Mouse (Mus musculus) cerebellum, postnatal 14 days (tissue): ENCODE results near the gene Slc19a2.
"Not testable (repeated sequence)": the region's sequence is repeated elsewhere in the genome, so short reads cannot be mapped to it uniquely, and the experiment has no call there.

ENCODE experiments used
- DNase-seq, 2 experiments: peaks; one replicate each; pipeline ENCODE4 v3.0.0; 2021; ENCODE audit warnings: mixed read lengths in 2 of 2

Slc19a2 gene

DNA sequence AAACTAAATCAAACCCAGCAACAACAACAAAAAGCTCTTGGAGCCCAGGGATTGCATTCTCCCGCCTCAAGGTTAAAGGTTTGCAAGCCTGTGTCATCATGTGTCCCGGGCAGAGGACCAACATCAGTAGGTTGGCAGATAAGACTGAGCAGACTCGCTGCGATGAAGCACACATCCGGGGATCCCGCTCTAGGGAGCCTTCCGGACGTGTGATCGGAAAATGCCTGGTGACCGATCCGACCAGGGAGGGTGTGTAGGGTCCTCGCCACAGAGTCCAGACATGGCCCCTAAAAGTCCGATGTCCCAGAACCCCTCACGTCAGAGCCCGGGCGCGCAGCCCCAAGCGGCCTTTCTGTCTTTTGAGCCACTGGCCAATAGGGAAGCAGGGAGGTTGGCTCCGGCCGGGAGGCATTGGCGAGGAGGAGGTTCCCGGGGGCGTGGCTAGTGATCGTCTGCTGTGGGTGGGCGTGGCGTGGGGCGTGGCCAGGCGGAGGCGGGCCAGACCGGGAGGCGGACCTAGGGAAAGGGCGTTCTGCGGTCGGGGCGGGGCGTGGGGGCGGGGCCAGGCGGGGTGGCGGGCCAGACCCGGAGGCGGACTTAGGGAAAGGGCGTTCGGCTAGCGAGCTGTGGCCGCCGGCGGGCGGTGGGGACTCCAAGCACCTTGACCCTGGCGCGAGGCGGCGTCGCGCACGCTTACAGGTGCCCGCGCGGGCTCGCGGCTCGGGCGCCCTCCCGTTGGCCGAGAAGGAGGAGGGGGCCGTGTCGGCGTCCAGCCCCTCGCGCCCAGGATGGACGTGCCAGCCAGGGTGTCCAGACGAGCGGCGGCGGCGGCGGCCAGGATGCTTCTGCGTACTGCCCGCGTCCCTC, at the start of gene Slc19a2:
Gene Slc19a2 (plus strand): TSS at position 582 of the 867 bp plus-strand sequence.
- DNase-seq, result peak; percentile 99 to 100

DNA sequence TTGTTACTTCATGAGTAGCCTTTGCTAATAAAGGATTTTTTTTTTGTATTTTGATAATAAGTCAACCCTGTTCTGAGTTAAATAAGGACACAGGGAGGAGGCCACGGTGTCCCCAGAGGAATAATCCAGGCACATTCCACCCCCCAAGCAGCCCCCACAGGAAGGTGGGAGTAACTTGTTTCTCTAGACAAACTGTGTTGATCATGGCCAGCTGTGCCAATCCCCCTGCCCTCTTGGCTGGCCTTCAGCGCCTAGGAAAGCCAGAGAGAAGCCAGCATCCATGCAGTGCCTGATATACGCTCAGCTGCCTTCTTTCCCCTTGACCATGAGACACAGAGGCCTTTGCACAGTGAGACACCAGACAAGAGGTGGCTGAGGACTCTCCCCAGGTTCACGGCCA, 49.3 kb upstream of the Slc19a2 start:
- no peak for DNase-seq

DNA sequence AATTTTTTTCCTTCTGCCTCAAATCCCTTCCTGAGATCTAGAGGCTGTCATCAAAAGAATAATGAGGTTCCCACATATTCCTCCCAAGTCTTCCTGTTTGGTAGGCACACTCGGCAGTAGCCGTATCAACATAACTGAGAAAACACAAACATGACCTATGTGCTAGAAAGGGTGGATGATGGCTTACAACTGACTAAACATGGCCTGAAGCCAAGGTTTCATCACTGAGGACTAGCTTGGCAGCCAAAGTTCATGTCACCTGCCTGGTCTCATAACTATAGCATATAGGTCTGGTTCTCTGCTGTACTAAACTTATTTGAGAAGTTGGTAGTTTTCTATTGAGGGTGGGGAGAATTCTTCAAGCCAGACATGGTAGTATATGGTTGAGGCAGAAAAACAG, 40.4 kb upstream of the Slc19a2 start:
- no peak for DNase-seq

GRCm38 (mm10) chr1:164210899-164211298, 37.9 kb upstream of the Slc19a2 start:
- DNase-seq, result no peak

- no peak for DNase-seq
These were observed 36.2 kb upstream of the Slc19a2 start for GRCm38 (mm10) chr1:164212686-164213085.

- DNase-seq, result no peak
These were observed 34.7 kb upstream of the Slc19a2 start for GRCm38 (mm10) chr1:164214190-164214589.

DNA sequence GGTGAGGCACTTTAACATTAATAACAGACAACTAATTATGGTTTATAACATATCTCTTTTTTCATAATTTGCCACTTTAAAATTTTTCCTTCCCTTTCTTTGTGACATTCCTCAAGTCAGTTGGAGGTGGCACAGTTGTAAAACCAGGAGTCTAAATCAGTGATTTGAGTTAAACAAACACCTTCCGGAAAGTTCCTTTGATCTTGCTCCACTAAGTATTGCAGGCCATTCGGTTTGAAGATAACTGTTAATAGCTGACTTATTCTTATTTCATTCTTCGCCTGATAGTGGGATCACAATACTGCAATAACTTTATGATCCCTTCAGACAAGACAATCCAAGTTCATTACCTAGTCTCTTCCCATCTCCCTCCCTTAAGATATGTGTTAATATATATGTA, 33.7 kb upstream of the Slc19a2 start:
- no peak for DNase-seq

GRCm38 (mm10) chr1:164215540-164215939, 33.3 kb upstream of the Slc19a2 start:
- DNase-seq, result peak in 1 of 2 experiments; percentile 17

GRCm38 (mm10) chr1:164217791-164218685, 30.8 kb upstream of the Slc19a2 start:
- peak in 1 of 2 experiments; percentile 19 for DNase-seq

DNA sequence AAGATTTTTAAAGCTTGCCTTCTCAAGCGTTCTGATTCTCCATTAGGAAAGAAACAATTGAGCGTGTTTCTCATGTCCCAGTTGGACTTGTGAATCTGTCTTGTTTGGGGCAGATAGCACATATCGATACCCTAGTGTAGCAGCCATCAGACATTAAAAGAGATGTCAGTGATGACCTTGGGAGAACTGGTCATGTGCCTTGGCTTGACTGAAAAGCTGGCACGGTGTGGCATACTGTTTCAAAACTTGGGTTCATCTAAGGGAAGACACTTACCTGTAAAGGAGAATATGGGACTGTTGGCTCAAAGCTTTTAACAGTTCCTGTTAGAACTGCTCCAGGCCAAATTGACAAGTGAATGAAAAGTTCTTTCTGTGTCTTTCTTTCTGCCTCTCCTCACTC, 28.6 kb upstream of the Slc19a2 start:
- DNase-seq, result no peak

- no peak for DNase-seq
These were observed 25.8 kb upstream of the Slc19a2 start for GRCm38 (mm10) chr1:164223089-164223488.

DNA sequence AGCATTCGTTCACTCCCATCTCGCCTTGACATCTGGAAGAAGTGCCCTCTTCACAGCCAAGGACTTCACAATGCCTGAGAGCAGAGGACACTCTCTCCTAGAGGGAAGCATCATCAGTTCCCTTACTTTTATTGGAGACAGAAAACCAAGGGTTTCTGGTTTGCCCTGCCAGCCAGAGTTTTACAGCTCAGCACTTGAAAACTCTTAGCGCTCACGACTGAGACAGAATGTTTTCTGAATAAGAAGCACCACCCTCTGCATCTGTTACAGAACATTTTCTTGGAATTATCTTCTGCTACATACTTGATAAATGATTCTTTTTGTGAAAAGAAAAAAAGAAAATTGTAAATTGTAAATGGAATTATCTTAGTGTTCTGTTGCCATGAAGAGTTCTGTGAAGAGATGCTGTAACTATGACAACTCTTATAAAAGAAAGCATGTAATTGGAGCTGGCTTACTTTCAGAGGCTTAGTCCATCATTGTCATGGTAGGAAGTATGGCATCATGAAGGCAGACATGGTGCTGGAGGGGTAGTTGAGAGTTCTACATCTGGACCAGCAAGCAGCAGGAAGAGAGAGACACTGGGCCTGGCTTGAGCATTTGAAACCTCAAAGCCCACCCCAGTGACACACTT, 16.8 kb upstream of the Slc19a2 start:
- not testable (repeated sequence) for DNase-seq

DNA sequence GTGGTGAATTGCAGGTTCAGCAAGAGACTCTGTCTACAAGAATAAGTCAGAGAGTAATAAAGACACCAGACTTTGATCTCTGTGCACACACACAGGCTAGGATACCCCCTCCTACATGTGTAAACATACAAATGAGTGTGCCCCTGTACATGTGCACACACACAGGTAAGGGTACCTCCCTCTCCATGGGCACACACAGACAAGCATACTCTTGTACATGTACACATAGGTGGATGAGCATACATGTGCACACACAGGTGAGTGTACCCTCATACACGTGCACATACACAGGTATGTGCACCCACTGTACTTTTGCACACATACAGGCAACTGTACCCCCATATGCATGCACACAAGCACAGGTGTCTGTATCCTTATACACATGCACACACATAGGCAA, 15.4 kb upstream of the Slc19a2 start:
- no peak for DNase-seq

DNA sequence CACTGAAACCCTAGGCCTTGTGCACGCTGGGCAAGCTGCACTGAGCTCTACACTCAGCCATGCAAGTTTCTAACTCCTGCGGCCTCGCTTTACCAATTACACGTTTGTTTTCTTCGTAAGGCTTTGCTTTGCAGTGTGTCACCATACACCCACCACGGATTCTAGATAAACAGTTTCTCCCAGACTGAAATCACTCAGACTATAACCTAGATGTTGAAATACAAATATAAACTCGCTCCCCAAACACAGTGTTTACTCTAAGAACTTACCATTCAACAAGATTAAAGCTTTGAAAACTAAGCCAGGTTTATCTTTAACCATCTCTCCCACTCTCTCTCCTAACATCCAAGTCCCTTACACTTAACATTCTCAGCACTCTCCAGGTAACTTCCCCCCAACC, 13.8 kb upstream of the Slc19a2 start:
- no peak for DNase-seq

DNA sequence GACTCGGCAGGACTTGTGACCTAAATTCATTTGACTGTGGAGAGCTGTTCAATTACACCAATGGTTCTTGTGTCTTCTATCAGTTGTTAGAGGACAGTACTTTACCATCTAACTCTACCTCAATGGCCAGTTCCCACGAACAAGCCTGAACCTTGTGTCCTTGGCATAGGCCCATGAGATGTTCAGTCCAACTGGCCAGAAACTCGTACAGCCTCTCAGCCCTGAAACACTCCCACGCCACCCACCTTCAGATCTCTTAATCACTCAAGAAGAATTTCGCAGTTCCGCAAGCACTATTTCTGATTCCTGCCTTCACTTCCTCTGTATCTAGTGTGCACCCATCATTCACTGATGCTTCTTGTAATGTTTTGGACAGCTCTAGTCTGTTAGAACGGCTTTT, 12.8 kb upstream of the Slc19a2 start:
- peak; percentile 55 to 65 for DNase-seq

DNA sequence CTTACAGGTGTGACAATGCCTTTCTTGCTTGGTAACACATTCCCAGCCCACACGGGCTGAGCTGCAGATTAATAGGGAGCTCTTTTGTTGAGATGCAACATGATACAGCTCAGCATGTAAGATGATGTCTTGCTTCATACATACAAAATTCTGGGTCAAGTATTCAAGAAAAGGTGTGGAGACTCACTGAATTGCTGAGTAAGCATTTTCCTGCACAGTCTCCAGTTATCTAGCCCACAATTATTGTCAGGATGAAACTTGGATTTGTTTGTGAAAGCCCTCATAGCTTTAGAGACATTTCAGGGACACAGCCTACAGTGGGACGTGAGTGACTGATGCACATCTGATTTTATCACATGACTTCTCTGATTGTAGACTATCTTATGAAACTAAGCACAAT, 7.4 kb upstream of the Slc19a2 start:
- no peak for DNase-seq

DNA sequence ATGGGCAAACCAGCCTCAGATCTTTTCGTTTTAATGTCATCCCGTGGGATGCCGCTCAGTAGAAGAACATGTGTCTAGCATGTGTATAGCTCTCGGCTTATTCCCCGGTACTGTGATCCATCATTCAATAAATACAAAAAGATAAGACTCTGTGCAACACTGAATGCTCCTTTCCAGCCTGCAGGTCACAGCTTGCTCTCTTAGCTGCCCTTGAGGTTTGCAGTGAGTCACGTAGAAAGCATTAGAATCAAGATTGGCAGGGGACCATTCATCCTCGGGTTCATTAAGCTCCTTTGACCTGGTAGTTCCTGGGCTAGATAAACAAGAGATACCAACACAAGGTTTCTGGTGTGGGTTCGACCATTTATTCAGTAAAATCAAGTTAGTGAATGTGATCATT, 6.0 kb upstream of the Slc19a2 start:
- DNase-seq, result no peak

DNA sequence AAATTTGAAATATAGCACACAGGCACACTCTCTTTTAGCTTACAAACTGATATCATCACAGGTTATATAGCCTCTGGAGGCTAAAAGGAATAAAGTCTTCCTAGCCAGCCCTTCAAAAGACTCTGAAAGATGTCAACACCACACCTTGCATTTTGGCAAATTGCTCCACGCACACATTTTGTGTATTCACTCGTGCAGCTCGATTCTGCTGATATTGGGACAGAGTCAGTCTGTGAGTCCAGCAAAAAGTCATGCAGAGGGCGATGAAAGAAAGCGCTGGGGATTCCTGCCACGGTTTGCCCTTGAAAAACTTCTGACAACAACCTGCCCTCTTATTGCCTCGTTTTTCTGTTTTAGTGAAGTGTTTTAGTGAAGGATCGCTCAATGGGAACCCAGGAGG, 1.4 kb upstream of the Slc19a2 start:
- DNase-seq, result no peak

DNA sequence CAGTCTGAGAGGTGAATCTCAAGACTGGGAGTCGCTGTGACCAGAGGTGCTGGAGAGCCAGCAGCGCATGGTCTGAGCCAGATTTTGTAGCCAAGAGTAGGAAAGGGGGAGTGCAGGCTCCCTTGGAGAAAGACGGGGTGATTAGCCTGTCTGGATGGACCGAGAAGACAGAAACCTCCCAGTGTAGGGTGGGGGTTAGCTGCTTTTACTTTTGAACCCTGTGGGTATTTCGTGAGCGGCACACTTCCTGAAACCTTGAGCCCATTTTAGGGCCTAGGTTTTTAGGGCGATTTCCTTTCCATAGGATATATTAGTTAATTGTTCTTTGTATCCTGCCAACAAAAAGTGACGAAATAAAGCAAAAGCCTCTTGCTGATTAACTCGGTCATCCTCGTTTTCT, 875 bp upstream of the Slc19a2 start:
- peak; percentile 12 to 19 for DNase-seq

- no peak for DNase-seq
These were observed 476 bp downstream of the Slc19a2 start for GRCm38 (mm10) chr1:164249332-164249711.

DNA sequence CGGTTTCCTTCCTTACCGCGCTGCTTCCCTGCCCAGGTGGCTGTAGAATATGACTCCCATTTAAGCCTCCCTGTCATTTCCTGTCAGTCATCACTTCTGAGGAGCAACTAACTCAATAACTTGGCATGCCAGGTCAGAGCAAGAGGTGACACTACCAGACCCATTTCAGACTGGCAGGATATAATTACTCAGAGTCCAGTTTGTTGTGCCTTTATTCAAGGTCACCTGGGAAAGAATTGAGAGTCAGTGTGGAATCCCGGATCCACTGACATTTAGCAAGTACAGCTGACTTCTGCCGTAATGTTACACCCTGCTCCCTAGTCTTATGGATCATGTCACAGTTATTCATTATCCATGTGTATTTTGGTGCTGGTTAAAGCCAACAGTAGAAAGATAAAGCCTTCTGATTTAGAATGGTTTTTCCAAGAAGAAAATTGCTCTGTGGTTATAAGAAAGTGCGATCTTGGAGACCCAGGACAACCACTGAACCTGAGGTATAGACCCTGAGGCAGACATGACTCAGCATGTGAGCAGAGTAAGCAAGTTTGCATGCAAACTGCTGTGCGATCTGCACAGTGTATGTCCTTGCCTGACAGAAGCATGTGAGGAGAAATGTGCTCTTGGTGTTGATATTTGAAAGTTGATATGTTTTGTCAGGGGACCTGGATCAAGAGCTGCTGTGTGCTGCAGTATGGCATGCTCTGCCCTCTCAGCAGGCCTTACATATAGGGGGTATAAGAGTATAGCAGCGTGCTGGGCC, 1.7 kb downstream of the Slc19a2 start:
- no peak for DNase-seq

- no peak for DNase-seq
These were observed 2.6 kb downstream of the Slc19a2 start for GRCm38 (mm10) chr1:164251438-164251837.

DNA sequence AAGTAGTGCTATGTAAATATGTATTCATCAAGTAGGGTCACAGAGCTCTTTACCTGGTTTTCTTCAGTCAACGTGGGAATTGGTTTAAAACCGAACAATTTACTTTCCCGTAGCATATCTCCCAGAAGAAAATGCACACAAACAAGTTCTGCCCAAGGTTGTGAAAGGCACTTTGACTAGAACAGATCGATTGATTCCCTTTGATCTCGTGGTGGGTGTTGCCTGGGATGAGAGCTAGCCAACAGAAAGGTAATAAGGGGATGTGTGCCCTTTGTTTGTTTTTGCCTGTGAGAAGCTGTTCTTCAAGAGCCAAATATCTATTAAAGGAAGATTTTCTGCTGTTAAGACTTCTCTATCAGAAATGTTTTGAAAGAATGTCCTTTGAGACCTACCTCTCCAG, 3.7 kb downstream of the Slc19a2 start:
- DNase-seq, result no peak
